Mouse (Mus musculus): ENCODE data around the gene Sccpdh. TPM values are rescaled to one million over a fixed set of nuclear protein-coding genes. Genes with fewer than 3 reads are reported as not detected.
"Not testable (repeated sequence)": the region's sequence is repeated elsewhere in the genome, so short reads cannot be mapped to it uniquely, and the experiment has no call there.

Gene Sccpdh
- polyA plus RNA-seq, 1 experiment from 2014 or later: 51.8 TPM

DNA sequence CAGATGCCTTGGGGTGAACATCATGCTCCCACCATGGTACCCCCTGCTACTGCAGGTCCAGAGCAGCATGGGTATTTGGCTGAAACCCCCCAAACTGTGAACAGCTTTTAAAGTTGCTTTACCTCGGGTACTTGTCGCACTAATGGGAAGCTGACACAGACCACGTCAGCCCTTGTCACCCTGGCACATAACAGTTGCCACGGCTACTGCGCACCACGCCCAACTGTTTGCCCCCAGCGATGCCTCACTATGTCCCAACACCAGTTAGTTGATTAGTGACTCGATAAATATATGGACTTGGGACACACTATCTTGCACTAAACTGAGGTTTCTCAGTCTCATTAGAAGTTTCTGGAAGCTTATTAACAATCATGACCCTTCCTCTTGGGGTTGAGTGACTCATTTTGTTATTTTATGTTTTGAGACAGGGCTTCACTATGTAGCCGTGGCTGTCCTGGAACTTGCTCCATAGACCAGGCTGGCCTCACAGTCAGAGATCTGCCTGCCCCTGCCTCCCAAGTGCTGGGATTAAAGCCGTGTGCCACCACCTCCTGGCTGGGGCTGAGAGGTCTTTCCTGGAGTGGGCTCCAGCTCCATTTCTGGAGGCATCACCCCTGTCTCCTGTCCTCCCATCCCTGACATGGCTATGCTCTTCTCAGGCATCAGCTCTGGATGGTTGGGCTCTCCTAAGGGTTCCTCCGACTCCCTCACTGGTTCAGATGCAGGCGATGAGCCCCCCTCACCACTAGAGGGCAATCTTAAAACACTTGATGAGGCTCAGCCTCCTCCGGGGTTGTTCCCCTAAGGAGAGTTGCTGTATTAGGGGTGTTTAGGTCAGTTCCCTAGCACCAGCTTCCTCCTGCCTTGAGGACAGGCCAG is 22.7 kb upstream of the Sccpdh start:
- peak; percentile 92 for ATAC-seq

DNA sequence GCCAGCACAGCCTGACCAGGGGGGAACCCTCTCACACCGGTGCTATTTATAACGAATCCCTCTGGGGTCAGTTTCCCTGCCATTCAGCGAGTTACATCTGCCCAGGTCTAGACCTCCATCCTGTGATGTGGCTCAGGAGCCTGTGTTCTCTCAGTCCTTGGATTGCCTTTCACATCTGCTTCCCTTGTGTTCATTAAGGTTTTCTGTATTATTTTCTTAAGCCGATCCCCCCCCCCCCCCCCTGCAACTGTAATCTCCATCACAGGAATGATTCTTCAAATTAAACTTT is 22.1 kb upstream of the Sccpdh start:
- H3K27ac ChIP-seq: no peak overlapping the region
- 15% methylated on average over 4 of the region's 4 CpGs for WGBS
- no peaks in the 10 kb centered on the region for H3K9me3 ChIP-seq
- H3K27me3 ChIP-seq (replicated peaks): no peaks in the 10 kb centered on the region
- no peak overlapping the region; the same call in 1 of the 2 replicates for H3K4me3 ChIP-seq (replicated peaks)
- no peaks in the 10 kb centered on the region; the same call in 1 of the 2 replicates for H3K4me1 ChIP-seq (replicated peaks)
- H3K36me3 ChIP-seq: no peaks in the 10 kb centered on the region
- no peak overlapping the region for H3K9ac ChIP-seq
- no peak; the same call in 1 of the 2 replicates for ATAC-seq
- peak overlapping the region; percentile 55 for H3K4me2 ChIP-seq (replicated peaks)

More for the DNA sequence above, 22.7 kb upstream of the Sccpdh start:
- peak overlapping the region; percentile 55 for H3K4me2 ChIP-seq (replicated peaks)
- no peaks in the 10 kb centered on the region for H3K9me3 ChIP-seq
- no peak overlapping the region for H3K27ac ChIP-seq
- H3K27me3 ChIP-seq (replicated peaks): no peaks in the 10 kb centered on the region
- H3K36me3 ChIP-seq: no peaks in the 10 kb centered on the region
- no peak overlapping the region for H3K9ac ChIP-seq
- H3K4me1 ChIP-seq (replicated peaks): no peaks in the 10 kb centered on the region; the same call in 1 of the 2 replicates
- H3K4me3 ChIP-seq (replicated peaks): no peak overlapping the region; the same call in 1 of the 2 replicates
- 63% methylated on average over 13 of the region's 13 CpGs for WGBS

DNA sequence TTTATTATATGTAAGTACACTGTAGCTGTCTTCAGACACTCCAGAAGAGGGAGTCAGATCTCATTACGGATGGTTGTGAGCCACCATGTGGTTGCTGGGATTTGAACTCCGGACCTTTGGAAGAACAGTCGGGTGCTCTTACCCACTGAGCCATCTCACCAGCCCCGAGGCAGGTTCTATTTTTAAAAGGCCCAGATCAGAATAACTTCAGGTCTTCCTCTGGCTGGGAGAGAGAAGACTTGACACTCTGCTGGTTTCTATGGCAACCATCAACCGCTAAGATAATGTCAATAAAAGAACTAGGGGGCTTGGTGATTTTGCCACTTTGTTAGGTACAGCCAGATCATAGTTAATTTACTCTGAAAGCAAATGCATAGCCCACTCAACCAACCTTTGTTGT is 19.3 kb upstream of the Sccpdh start:
- not testable (repeated sequence) for H3K9ac ChIP-seq; H3K36me3 ChIP-seq; H3K27me3 ChIP-seq (replicated peaks); H3K4me1 ChIP-seq (replicated peaks); H3K4me3 ChIP-seq (replicated peaks); H3K4me2 ChIP-seq (replicated peaks); ATAC-seq; H3K27ac ChIP-seq; H3K9me3 ChIP-seq
- 71% methylated on average over 5 of the region's 5 CpGs for WGBS

DNA sequence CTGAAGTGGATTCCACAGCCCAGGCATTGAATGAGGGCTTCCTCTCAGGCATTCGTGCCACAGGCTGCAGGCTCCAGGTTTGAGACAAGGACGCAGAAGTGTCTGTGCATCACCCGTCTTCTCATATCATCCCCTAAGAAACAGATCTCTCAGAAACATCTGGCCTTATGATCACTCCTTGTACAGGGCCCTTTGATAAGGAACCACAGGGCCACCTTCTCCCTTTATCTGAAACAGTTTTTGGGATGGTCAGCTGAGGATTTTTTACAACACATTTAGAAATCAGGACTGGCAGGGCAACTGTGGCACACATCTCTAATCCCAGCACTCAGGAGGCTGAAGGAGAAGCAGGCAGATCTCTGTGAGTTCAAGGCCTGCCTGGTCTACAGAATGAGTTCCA is 18.7 kb upstream of the Sccpdh start:
- Histone ChIP-seq H3K4me3 (replicated peaks) (no peak overlapping the region), H3K4me1 (replicated peaks) (no peaks in the 10 kb centered on the region; the same call in 1 of the 2 replicates), H3K4me2 (replicated peaks) (no peak overlapping the region), H3K9ac (no peak overlapping the region), H3K27me3 (replicated peaks) (no peaks in the 10 kb centered on the region), H3K36me3 (no peaks in the 10 kb centered on the region), H3K9me3 (no peaks in the 10 kb centered on the region), H3K27ac (no peak overlapping the region)
- ATAC-seq: no peak
- WGBS: 69% methylated on average over 3 of the region's 3 CpGs

DNA sequence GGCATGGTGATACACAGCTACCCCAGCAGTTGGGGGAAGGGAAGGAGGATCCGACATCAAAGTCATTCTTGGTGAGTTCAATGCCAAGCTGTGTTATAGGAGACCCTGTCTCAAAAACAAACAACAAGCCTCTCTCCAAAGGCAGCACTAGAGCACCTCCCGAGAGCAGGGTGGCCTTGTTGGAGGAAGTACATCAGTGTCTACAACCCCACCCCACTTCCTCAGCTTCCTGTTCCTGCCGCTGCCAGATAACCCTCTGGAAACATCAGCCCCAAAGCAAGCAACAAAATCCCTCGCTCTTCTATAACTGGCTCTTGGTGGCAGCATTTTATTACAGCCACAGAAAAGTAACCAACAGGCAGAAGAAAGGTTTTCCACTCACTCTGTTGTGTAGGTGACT is 17.7 kb upstream of the Sccpdh start:
- ATAC-seq: no peak
- 63% methylated on average over 4 of the region's 4 CpGs for WGBS
- H3K27me3 ChIP-seq (replicated peaks): no peaks in the 10 kb centered on the region

DNA sequence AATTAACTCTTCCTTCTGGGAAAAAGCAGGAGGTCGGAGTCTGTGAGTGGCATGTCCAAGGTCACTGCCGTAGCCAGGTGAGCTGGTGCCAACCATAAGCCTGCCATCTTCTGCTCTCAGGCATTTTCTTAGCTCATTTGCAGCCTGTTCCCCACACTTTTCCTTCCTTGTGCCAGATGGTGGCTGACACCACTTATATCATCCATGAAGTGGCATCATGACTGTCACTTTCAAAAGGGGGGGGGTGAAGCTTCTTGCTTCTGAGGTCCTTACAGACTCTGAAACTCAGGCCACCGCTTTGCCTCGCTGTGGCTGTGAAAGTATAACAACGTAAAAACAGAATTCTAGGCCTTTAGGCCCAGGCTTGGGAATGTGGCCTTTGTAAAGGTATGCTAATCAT is 16.8 kb upstream of the Sccpdh start:
- no peak for ATAC-seq

More for the DNA sequence above, 17.7 kb upstream of the Sccpdh start:
- no peak overlapping the region for H3K27ac ChIP-seq
- no peak overlapping the region for H3K9ac ChIP-seq
- no peak overlapping the region for H3K4me2 ChIP-seq (replicated peaks)
- no peaks in the 10 kb centered on the region; the same call in 1 of the 2 replicates for H3K4me1 ChIP-seq (replicated peaks)
- no peaks in the 10 kb centered on the region for H3K9me3 ChIP-seq
- H3K36me3 ChIP-seq: no peaks in the 10 kb centered on the region
- H3K4me3 ChIP-seq (replicated peaks): no peak overlapping the region

DNA sequence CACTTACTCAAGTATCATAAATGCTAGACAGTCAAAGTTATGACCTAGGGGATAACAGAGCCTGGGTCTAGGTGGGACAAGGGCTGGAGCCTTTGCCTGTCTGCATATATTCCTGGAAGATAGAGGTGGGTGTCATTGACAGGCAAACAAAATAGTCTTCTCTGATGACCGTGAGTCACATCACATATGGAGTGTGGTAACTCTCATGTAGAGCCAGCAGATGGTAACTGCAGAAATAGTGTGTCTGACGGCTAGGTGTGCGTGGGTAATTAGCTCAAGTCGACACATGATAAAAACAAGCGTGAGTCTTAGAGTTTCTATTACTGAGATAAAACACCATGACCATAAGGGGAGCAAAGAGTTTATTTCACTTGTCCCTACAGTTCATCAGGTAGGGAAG is 4.9 kb upstream of the Sccpdh start:
- H3K36me3 ChIP-seq: no peaks in the 10 kb centered on the region
- no peak overlapping the region for H3K27ac ChIP-seq
- no peak overlapping the region for H3K4me3 ChIP-seq (replicated peaks)
- H3K9me3 ChIP-seq: no peaks in the 10 kb centered on the region
- no peak for ATAC-seq
- H3K4me2 ChIP-seq (replicated peaks): no peak overlapping the region
- H3K27me3 ChIP-seq (replicated peaks): no peaks in the 10 kb centered on the region
- no peaks in the 10 kb centered on the region for H3K4me1 ChIP-seq (replicated peaks)
- H3K9ac ChIP-seq: no peak overlapping the region
- WGBS: 88% methylated on average over 5 of the region's 5 CpGs

More for the DNA sequence above, 16.8 kb upstream of the Sccpdh start:
- no peak overlapping the region for H3K27ac ChIP-seq
- no peak overlapping the region for H3K4me2 ChIP-seq (replicated peaks)
- no peaks in the 10 kb centered on the region for H3K27me3 ChIP-seq (replicated peaks)
- no peaks in the 10 kb centered on the region for H3K4me1 ChIP-seq (replicated peaks)
- H3K9me3 ChIP-seq: no peaks in the 10 kb centered on the region
- no peaks in the 10 kb centered on the region for H3K36me3 ChIP-seq
- 77% methylated on average over 5 of the region's 5 CpGs for WGBS
- H3K4me3 ChIP-seq (replicated peaks): no peak overlapping the region
- H3K9ac ChIP-seq: no peak overlapping the region

DNA sequence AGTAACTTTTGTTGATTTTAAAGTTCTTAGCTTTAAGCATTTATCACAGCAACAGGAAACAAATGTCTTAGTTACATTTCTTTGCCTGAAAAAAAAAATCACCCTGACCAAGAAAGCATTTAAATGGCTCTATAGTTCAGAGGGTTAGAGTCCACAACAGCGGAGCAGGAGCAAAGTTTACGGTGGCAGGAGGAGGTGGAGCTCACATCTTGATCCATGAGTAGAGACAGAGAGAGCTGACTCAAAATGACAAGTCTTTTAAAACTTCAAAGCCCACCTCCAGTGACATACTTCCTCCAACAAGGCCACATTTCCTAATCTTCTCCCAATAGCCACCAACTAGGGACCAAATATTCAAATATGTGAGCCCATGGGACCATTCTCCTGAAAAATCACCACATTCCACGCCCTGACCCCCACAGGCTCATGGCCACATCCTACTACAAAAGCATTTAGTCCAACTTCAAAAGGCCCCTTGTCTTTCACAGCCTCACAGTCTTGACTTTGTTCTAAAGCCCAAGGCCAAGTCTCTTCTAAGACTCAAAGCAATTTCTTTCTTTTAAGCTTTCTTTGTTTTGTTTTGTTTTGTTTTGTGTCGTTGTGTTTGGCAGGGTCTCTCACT is 3.6 kb upstream of the Sccpdh start:
- Histone ChIP-seq H3K27ac (no peak overlapping the region), H3K9ac (no peak overlapping the region)

DNA sequence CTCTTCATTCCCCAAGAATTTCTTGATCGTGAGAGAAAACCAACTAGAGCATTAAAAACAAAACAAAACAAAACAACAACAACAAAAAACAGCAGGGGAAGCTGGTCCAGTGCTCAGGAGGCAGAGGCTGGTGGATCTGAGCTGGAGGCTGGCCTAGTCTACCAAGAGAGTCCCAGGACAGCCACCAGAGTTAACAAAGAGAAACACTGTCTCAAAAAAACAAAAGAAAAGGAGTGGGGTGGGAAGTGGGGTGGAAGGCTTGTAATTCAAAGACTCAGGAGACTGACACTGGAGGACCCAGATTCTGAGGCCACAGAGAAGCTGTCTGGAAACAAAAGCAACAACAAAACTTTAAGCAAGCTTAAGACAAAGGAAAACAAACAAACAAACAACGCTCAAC is 1.0 kb upstream of the Sccpdh start:
- ATAC-seq: no peak
- no peak overlapping the region for H3K9ac ChIP-seq
- H3K4me3 ChIP-seq (replicated peaks): no peak overlapping the region
- peak overlapping the region; percentile 84; the same call in 1 of the 2 replicates for H3K4me2 ChIP-seq (replicated peaks)
- H3K4me1 ChIP-seq (replicated peaks): 0 out of 2 replicates have a peak, but pooled peaks cover 4% of the 10 kb centered on the region
- H3K36me3 ChIP-seq: peaks cover 3% of the 10 kb centered on the region; the same call in 1 of the 2 replicates
- no peaks in the 10 kb centered on the region for H3K9me3 ChIP-seq
- no peak overlapping the region for H3K27ac ChIP-seq
- WGBS: 83% methylated on average over 2 of the region's 2 CpGs
- no peaks in the 10 kb centered on the region for H3K27me3 ChIP-seq (replicated peaks)

More for the DNA sequence above, 3.6 kb upstream of the Sccpdh start:
- Histone ChIP-seq H3K4me1 (replicated peaks) (0 out of 2 replicates have a peak, but pooled peaks cover 4% of the 10 kb centered on the region), H3K4me3 (replicated peaks) (no peak overlapping the region), H3K9me3 (no peaks in the 10 kb centered on the region), H3K4me2 (replicated peaks) (no peak overlapping the region), H3K27me3 (replicated peaks) (no peaks in the 10 kb centered on the region), H3K36me3 (no peaks in the 10 kb centered on the region)
- no peak for ATAC-seq
- WGBS: 49% methylated on average over 4 of the region's 4 CpGs

DNA sequence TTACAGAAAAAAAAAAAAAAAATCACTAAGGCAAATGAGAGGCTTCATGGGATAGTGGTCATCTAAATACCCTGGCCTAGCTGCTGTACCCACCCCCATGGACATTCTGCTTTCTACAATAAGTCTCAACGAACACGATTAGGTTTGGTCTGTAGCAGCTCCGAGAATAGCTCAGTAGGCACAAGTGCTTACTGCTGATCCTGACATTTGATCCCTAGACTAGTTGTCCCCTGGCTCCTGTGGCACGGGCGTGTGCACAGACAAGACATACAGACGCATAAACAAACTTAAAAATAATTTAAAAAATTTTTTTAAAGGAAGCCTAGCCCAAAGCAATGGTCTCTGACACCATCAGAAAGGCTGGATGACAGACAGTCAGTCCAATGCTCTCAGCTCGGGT is 560 bp upstream of the Sccpdh start:
- Histone ChIP-seq H3K4me2 (replicated peaks) (peak overlapping the region; percentile 84), H3K9me3 (no peaks in the 10 kb centered on the region), H3K27ac (peak overlapping the region; percentile 76; the same call in 1 of the 2 replicates), H3K9ac (peak overlapping the region; percentile 87), H3K4me1 (replicated peaks) (0 out of 2 replicates have a peak, but pooled peaks cover 4% of the 10 kb centered on the region), H3K36me3 (peaks cover 3% of the 10 kb centered on the region; the same call in 1 of the 2 replicates), H3K4me3 (replicated peaks) (peak overlapping the region; percentile 76), H3K27me3 (replicated peaks) (no peaks in the 10 kb centered on the region)
- 16% methylated on average over 7 of the region's 7 CpGs for WGBS
- ATAC-seq: peak; percentile 2; the same call in 1 of the 2 replicates

DNA sequence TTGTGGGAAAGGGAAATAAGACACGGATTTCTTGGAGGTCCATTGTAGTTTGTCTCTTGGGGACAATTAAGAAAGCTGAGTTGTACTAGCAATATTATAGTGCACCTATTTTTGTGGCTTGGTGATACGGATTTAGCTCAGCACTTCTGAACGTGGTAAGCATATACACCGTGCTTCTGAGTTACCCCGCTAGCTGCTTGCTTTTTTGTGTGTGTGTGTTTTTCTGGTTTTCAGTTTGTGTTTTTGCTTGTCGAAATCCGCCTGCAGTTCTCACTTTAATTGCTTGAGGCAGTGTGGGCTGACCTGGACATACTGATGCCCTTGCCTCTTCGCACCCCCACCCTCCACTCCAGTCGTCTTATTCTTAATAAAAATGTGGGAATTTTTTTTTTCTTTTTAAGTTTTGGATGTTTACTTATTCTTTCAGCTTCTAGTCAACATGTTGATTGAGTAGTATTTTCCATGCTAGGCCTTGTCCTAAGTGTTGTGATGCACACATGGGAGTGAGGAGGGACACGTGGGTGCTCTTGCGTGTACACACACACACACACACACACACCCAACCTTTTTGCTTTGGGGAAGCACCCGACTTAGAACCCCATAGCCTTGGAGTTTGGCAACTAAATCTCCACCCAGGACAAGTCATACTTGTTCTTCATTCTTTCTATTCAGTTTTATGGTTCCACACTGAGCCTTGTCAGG is 977 bp downstream of the Sccpdh start:
- Histone ChIP-seq H3K27me3 (replicated peaks) (no peaks in the 10 kb centered on the region), H3K4me2 (replicated peaks) (peak overlapping the region; percentile 84)

DNA sequence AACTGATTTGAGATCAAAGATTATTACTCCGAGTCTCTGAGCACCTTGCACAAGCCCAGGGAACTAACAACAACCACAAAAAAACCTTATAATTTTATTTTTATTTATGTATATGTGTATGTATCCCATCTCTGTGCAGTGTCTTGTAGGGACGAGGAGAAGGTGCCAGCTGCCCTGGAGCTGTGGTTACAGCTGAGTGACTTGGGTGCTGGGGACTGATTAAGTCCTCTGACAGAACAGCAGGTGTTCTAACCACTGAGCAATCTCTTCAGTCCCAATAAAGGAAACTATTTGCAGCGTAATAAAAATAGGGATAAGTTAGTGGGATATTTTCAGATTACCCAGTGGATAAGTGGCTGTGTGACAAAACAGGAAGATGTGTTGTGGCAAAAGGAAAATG is 6.3 kb downstream of the Sccpdh start:
- ATAC-seq: no peak
- Histone ChIP-seq H3K4me2 (replicated peaks) (no peak overlapping the region), H3K4me3 (replicated peaks) (no peak overlapping the region), H3K9ac (no peak overlapping the region), H3K27me3 (replicated peaks) (no peaks in the 10 kb centered on the region), H3K4me1 (replicated peaks) (no peaks in the 10 kb centered on the region), H3K27ac (no peak overlapping the region), H3K9me3 (no peaks in the 10 kb centered on the region), H3K36me3 (peaks cover 8% of the 10 kb centered on the region)
- 94% methylated on average over 3 of the region's 3 CpGs for WGBS

More for the DNA sequence above, 977 bp downstream of the Sccpdh start:
- Histone ChIP-seq H3K36me3 (peaks cover 6% of the 10 kb centered on the region; the same call in 1 of the 2 replicates), H3K9ac (peak overlapping the region; percentile 87), H3K4me1 (replicated peaks) (0 out of 2 replicates have a peak, but pooled peaks cover 4% of the 10 kb centered on the region), H3K27ac (peak overlapping the region; percentile 76), H3K4me3 (replicated peaks) (peak overlapping the region; percentile 76), H3K9me3 (no peaks in the 10 kb centered on the region)
- 0 out of 2 replicates have a peak, but pooled peaks have one; percentile 6 for ATAC-seq
- WGBS: 24% methylated on average over 12 of the region's 12 CpGs
